Mouse (Mus musculus): ENCODE data around the gene Hist1h4d.

- TF ChIP-seq CTCF (IDR thresholded peaks at IDR 0.05; ENCODE audit: insufficient read depth, low read depth, low read length): no peak
- no peak for TF ChIP-seq POLR2A (IDR thresholded peaks at IDR 0.05; ENCODE audit: insufficient read depth, low read depth, low read length)
Measured at GRCm38 (mm10) chr13:23591206-23591605, 9.8 kb downstream of the Hist1h4d start.

Data from olfactory bulb, adult 2 months (tissue).